Mouse (Mus musculus): Measurements from ENCODE around the gene Tec. TPM values are rescaled to one million over a fixed set of nuclear protein-coding genes. Genes with fewer than 3 reads are reported as not detected.

The Tec gene
- total RNA-seq, 2 experiments from 2014 or later = 3.5 to 4.9 TPM

GRCm38 (mm10) chr5:72781776-72782175 lies 86.5 kb downstream of the Tec start:
- no peak for DNase-seq

GRCm38 (mm10) chr5:72776595-72776994 lies 91.7 kb downstream of the Tec start:
- no peak for DNase-seq

GRCm38 (mm10) chr5:72776127-72776526 lies 92.2 kb downstream of the Tec start:
- no peak for DNase-seq

GRCm38 (mm10) chr5:72769841-72770240 lies 98.4 kb downstream of the Tec start:
- DNase-seq = no peak

GRCm38 (mm10) chr5:72763546-72763945 lies 104.7 kb downstream of the Tec start:
- DNase-seq = no peak

GRCm38 (mm10) chr5:72763025-72763424 lies 105.3 kb downstream of the Tec start:
- no peak for DNase-seq

GRCm38 (mm10) chr5:72761758-72762157 lies 106.5 kb downstream of the Tec start:
- no peak for DNase-seq

GRCm38 (mm10) chr5:72761237-72761636 lies 107.0 kb downstream of the Tec start:
- no peak for DNase-seq

- no peak for DNase-seq
These were observed 109.1 kb downstream of the Tec start for GRCm38 (mm10) chr5:72758925-72759924.

GRCm38 (mm10) chr5:72757155-72757773 lies 111.0 kb downstream of the Tec start:
- DNase-seq = no peak

- no peak for DNase-seq
These were observed 112.3 kb downstream of the Tec start for GRCm38 (mm10) chr5:72755941-72756340.

GRCm38 (mm10) chr5:72755035-72755434 lies 113.2 kb downstream of the Tec start:
- no peak for DNase-seq

- DNase-seq = no peak
These were observed 115.7 kb downstream of the Tec start, which contains the start of gene Txk for GRCm38 (mm10) chr5:72752585-72752984. TSS of gene Txk (minus strand) at chr5:72752777.

GRCm38 (mm10) chr5:72751056-72751758 lies 117.1 kb downstream of the Tec start:
- no peak for DNase-seq

- DNase-seq = no peak
These were observed 118.1 kb downstream of the Tec start for GRCm38 (mm10) chr5:72750226-72750625.

- DNase-seq = no peak
These were observed 119.5 kb downstream of the Tec start for GRCm38 (mm10) chr5:72748659-72749265.

- DNase-seq = no peak
These were observed 120.9 kb downstream of the Tec start for GRCm38 (mm10) chr5:72747384-72747783.

- DNase-seq = no peak
These were observed 121.8 kb downstream of the Tec start for GRCm38 (mm10) chr5:72746461-72746860.

- no peak for DNase-seq
These were observed 125.2 kb downstream of the Tec start for GRCm38 (mm10) chr5:72743103-72743502.

GRCm38 (mm10) chr5:72736868-72737267 lies 131.4 kb downstream of the Tec start:
- DNase-seq = no peak

- DNase-seq = no peak
These were observed 131.8 kb downstream of the Tec start for GRCm38 (mm10) chr5:72736437-72736836.

- no peak for DNase-seq
These were observed 132.5 kb downstream of the Tec start for GRCm38 (mm10) chr5:72735763-72736162.

Measured in adrenal gland, postnatal 10 days (tissue).